Mouse (Mus musculus): ENCODE measurements at regions not wholly inside any gene's neighbourhood (a gene's known extent, or its start where the extent isn't known, plus 50 kb on each side); places are given as distances from the start of the nearest gene placed in this dataset.

DNA sequence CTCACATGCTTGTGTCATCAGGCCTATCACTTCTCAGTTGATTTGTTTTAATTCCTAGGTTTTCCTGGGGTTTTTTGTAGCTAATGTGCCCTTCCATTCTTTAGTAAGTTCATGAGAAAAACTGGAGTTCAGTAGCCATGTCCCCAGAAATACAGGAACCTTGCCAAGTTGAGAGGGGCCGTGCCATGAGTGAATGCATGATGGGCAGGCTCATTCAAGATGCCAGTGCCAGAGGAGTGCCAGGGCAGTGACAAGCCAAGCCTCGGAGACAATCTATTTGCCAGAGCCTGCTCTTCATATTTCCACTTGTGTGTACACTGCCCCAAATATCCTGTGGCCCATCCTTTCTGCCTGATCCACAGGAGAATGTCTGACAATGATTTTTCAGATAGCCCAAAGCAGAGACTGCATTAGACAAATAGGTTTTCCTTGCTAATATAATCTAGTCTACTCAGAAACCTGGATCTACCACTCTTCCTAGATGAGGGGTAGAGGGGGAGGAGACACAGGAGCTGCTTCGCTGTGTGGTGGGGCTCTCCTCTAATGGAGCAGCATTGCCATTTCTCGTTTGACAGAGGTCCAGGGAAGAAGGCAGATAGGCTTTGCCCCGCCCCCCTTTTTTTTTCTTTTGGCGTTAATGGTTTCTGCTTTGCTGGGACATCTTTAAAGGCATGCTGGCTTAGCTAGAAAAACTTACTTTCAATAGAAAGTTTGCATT, 569.5 kb upstream of the Arid1b start:
- Histone ChIP-seq H3K4me2 (ENCODE audit: low read depth) (no peak overlapping the region), H3K36me3 (ENCODE audit: control insufficient read depth, insufficient read depth) (no peaks in the 10 kb centered on the region), H3K4me3 (no peak overlapping the region), H3K27me3 (ENCODE audit: control insufficient read depth, insufficient read depth, insufficient read length) (no peaks in the 10 kb centered on the region), H3K79me2 (ENCODE audit: control insufficient read depth, insufficient read depth) (no peaks in the 10 kb centered on the region), H3ac (ENCODE audit: control insufficient read depth, insufficient read length) (no peak overlapping the region)
- no peak for TF ChIP-seq POLR2AphosphoS2 (IDR thresholded peaks at IDR 0.05; ENCODE audit: insufficient read length, low read depth)
- TF ChIP-seq MYOD1 (IDR thresholded peaks at IDR 0.05; ENCODE audit: control insufficient read depth in 1 of 3, insufficient read length in 2 of 3, low read depth in 2 of 3): no peak
- no peak for TF ChIP-seq TCF3 (IDR thresholded peaks at IDR 0.05; ENCODE audit: insufficient read length, low read depth)
- TF ChIP-seq E2F4 (IDR thresholded peaks at IDR 0.05; ENCODE audit: insufficient read depth): no peak
- no peak for TF ChIP-seq REST (IDR thresholded peaks at IDR 0.05; ENCODE audit: insufficient read depth, insufficient read length)
- no peak for TF ChIP-seq USF1 (IDR thresholded peaks at IDR 0.05; ENCODE audit: low read depth)
- no peak for TF ChIP-seq SRF (IDR thresholded peaks at IDR 0.05; ENCODE audit: control insufficient read depth, insufficient read length, low read depth)
- TF ChIP-seq TCF12 (IDR thresholded peaks at IDR 0.05; ENCODE audit: insufficient read depth, poor library complexity, severe bottlenecking): no peak
- TF ChIP-seq MAX (IDR thresholded peaks at IDR 0.05; ENCODE audit: low read depth): no peak
- TF ChIP-seq CEBPB (IDR thresholded peaks at IDR 0.05; ENCODE audit: insufficient read depth, poor library complexity, severe bottlenecking): no peak
- TF ChIP-seq POLR2A (IDR thresholded peaks at IDR 0.05; ENCODE audit: insufficient read length, low read depth): no peak
- TF ChIP-seq MYOG (IDR thresholded peaks at IDR 0.05; ENCODE audit: control insufficient read depth in 1 of 3, insufficient read depth in 1 of 3, insufficient read length in 2 of 3, low read depth in 2 of 3): no peak

- Histone ChIP-seq H3K4me2 (ENCODE audit: low read depth) (no peak overlapping the region), H3K4me3 (no peak overlapping the region), H3K27me3 (ENCODE audit: control insufficient read depth, insufficient read depth, insufficient read length) (no peaks in the 10 kb centered on the region), H3ac (ENCODE audit: control insufficient read depth, insufficient read length) (no peak overlapping the region), H3K79me2 (ENCODE audit: control insufficient read depth, insufficient read depth) (no peaks in the 10 kb centered on the region), H3K36me3 (ENCODE audit: control insufficient read depth, insufficient read depth) (no peaks in the 10 kb centered on the region)
- TF ChIP-seq SRF (IDR thresholded peaks at IDR 0.05; ENCODE audit: control insufficient read depth, insufficient read length, low read depth): no peak
- no peak for TF ChIP-seq TCF12 (IDR thresholded peaks at IDR 0.05; ENCODE audit: insufficient read depth, poor library complexity, severe bottlenecking)
- no peak for TF ChIP-seq E2F4 (IDR thresholded peaks at IDR 0.05; ENCODE audit: insufficient read depth)
- TF ChIP-seq POLR2A (IDR thresholded peaks at IDR 0.05; ENCODE audit: insufficient read length, low read depth): no peak
- TF ChIP-seq MYOG (IDR thresholded peaks at IDR 0.05; ENCODE audit: control insufficient read depth in 1 of 3, insufficient read depth in 1 of 3, insufficient read length in 2 of 3, low read depth in 2 of 3): no peak
- no peak for TF ChIP-seq CEBPB (IDR thresholded peaks at IDR 0.05; ENCODE audit: insufficient read depth, poor library complexity, severe bottlenecking)
- TF ChIP-seq USF1 (IDR thresholded peaks at IDR 0.05; ENCODE audit: low read depth): no peak
- TF ChIP-seq TCF3 (IDR thresholded peaks at IDR 0.05; ENCODE audit: insufficient read length, low read depth): no peak
- no peak for TF ChIP-seq MAX (IDR thresholded peaks at IDR 0.05; ENCODE audit: low read depth)
- no peak for TF ChIP-seq REST (IDR thresholded peaks at IDR 0.05; ENCODE audit: insufficient read depth, insufficient read length)
- no peak for TF ChIP-seq MYOD1 (IDR thresholded peaks at IDR 0.05; ENCODE audit: control insufficient read depth in 1 of 3, insufficient read length in 2 of 3, low read depth in 2 of 3)
Measured at GRCm38 (mm10) chr17:4425342-4425741, 568.8 kb upstream of the Arid1b start.

DNA sequence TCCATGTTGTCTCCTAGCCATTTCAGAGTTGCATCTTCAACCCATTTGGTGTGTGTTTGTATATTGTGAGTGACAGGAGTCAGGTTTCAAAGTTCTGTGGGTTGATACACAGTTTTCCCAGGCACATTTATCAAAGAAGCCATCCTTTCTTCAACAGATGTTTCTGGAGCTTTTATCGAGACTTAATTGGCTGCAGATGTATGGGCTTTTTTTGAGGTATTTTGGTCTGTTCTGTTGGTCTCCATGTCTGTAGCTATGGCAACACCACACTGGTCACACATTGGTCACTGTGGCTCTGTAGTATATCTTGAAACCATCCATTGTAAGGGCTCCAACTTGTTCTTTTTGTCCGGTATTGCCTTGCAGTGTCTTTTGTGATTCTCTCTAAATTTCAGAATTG, 565.1 kb upstream of the Arid1b start:
- H3ac ChIP-seq (ENCODE audit: control insufficient read depth, insufficient read length): no peak overlapping the region
- H3K36me3 ChIP-seq (ENCODE audit: control insufficient read depth, insufficient read depth): no peaks in the 10 kb centered on the region
- TF ChIP-seq TCF12 (IDR thresholded peaks at IDR 0.05; ENCODE audit: insufficient read depth, poor library complexity, severe bottlenecking) (no peak), MYOG (IDR thresholded peaks at IDR 0.05; ENCODE audit: control insufficient read depth in 1 of 3, insufficient read depth in 1 of 3, insufficient read length in 2 of 3, low read depth in 2 of 3) (no peak), REST (IDR thresholded peaks at IDR 0.05; ENCODE audit: insufficient read depth, insufficient read length) (no peak), TCF3 (IDR thresholded peaks at IDR 0.05; ENCODE audit: insufficient read length, low read depth) (no peak), E2F4 (IDR thresholded peaks at IDR 0.05; ENCODE audit: insufficient read depth) (no peak), POLR2AphosphoS2 (IDR thresholded peaks at IDR 0.05; ENCODE audit: insufficient read length, low read depth) (no peak), MYOD1 (IDR thresholded peaks at IDR 0.05; ENCODE audit: control insufficient read depth in 1 of 3, insufficient read length in 2 of 3, low read depth in 2 of 3) (no peak), CEBPB (IDR thresholded peaks at IDR 0.05; ENCODE audit: insufficient read depth, poor library complexity, severe bottlenecking) (no peak), SRF (IDR thresholded peaks at IDR 0.05; ENCODE audit: control insufficient read depth, insufficient read length, low read depth) (no peak), USF1 (IDR thresholded peaks at IDR 0.05; ENCODE audit: low read depth) (no peak), POLR2A (IDR thresholded peaks at IDR 0.05; ENCODE audit: insufficient read length, low read depth) (no peak), MAX (IDR thresholded peaks at IDR 0.05; ENCODE audit: low read depth) (no peak)
- H3K27me3 ChIP-seq (ENCODE audit: control insufficient read depth, insufficient read depth, insufficient read length): no peaks in the 10 kb centered on the region
- no peak overlapping the region for H3K4me3 ChIP-seq
- H3K79me2 ChIP-seq (ENCODE audit: control insufficient read depth, insufficient read depth): no peaks in the 10 kb centered on the region
- no peak overlapping the region for H3K4me2 ChIP-seq (ENCODE audit: low read depth)

- no peaks in the 10 kb centered on the region for H3K79me2 ChIP-seq (ENCODE audit: control insufficient read depth, insufficient read depth)
- no peak for TF ChIP-seq MYOG (IDR thresholded peaks at IDR 0.05; ENCODE audit: control insufficient read depth in 1 of 3, insufficient read depth in 1 of 3, insufficient read length in 2 of 3, low read depth in 2 of 3)
- no peak for TF ChIP-seq POLR2A (IDR thresholded peaks at IDR 0.05; ENCODE audit: insufficient read length, low read depth)
- no peak for TF ChIP-seq USF1 (IDR thresholded peaks at IDR 0.05; ENCODE audit: low read depth)
- TF ChIP-seq POLR2AphosphoS2 (IDR thresholded peaks at IDR 0.05; ENCODE audit: insufficient read length, low read depth): no peak
- TF ChIP-seq CEBPB (IDR thresholded peaks at IDR 0.05; ENCODE audit: insufficient read depth, poor library complexity, severe bottlenecking): no peak
- no peak for TF ChIP-seq TCF12 (IDR thresholded peaks at IDR 0.05; ENCODE audit: insufficient read depth, poor library complexity, severe bottlenecking)
- no peak for TF ChIP-seq E2F4 (IDR thresholded peaks at IDR 0.05; ENCODE audit: insufficient read depth)
- TF ChIP-seq REST (IDR thresholded peaks at IDR 0.05; ENCODE audit: insufficient read depth, insufficient read length): no peak
- no peak for TF ChIP-seq MAX (IDR thresholded peaks at IDR 0.05; ENCODE audit: low read depth)
- no peak for TF ChIP-seq SRF (IDR thresholded peaks at IDR 0.05; ENCODE audit: control insufficient read depth, insufficient read length, low read depth)
- TF ChIP-seq MYOD1 (IDR thresholded peaks at IDR 0.05; ENCODE audit: control insufficient read depth in 1 of 3, insufficient read length in 2 of 3, low read depth in 2 of 3): no peak
- no peak for TF ChIP-seq TCF3 (IDR thresholded peaks at IDR 0.05; ENCODE audit: insufficient read length, low read depth)
- no peaks in the 10 kb centered on the region for H3K36me3 ChIP-seq (ENCODE audit: control insufficient read depth, insufficient read depth)
- no peak overlapping the region for H3ac ChIP-seq (ENCODE audit: control insufficient read depth, insufficient read length)
- H3K4me2 ChIP-seq (ENCODE audit: low read depth): no peak overlapping the region
- no peaks in the 10 kb centered on the region for H3K27me3 ChIP-seq (ENCODE audit: control insufficient read depth, insufficient read depth, insufficient read length)
- H3K4me3 ChIP-seq: no peak overlapping the region
Measured at GRCm38 (mm10) chr17:4445606-4446005, 548.5 kb upstream of the Arid1b start.
